Mouse (Mus musculus): ENCODE results near the gene Mapkapk3. TPM values are rescaled to one million over a fixed set of nuclear protein-coding genes. Genes with fewer than 3 reads are reported as not detected.

Gene Mapkapk3
- polyA plus RNA-seq, 1 experiment = 5.1 TPM

DNA sequence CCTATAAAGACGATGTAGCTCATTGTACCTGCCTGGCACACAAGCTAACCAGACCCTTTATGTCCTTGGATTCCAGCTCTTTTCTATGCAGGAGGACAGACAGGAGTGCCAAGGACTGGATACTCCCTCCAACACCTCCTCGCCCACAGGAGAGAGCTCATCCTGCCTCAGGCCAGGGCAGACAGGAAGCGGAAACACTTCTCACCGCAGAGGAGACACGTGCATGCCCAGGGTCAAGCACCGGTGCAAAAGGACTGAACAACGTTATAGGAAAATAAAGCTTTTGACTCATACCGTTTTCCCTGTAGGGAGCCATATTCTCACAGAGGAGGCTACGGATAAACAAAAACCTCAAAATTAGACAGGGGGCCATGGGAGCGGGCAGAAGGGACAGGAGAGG is 16.5 kb downstream of the Mapkapk3 start:
- no peak for TF ChIP-seq CTCF (IDR thresholded peaks at IDR 0.05; ENCODE audit: extremely low read depth, insufficient read depth, low read length)
- no peak for TF ChIP-seq POLR2A (IDR thresholded peaks at IDR 0.05; ENCODE audit: extremely low read depth, insufficient read depth, low read length)
- Histone ChIP-seq H3K27ac (ENCODE audit: insufficient read depth, low read length) (no peak overlapping the region), H3K4me1 (ENCODE audit: control insufficient read depth, insufficient read depth, low read length) (no peaks in the 10 kb centered on the region), H3K4me3 (ENCODE audit: insufficient read depth, low read length) (no peak overlapping the region)

DNA sequence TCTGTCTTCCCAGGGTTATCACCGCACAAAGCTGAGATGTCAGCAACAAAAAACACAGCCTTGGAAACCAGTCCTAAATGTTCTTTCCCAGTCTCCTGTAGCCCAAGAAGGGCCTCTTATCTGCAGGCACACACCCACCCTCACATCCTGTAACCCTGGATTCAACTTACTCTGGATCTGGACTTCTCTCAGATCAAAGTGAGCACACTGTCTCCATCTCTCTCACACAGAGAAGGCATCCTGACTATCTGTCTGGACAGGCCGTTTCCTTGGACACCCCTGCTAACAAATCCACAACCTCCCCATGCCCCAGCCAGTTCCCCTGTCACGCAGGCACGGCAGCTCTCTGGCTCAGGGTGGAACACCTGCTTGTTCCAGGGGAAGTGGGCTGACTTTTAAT is 17.4 kb downstream of the Mapkapk3 start:
- no peaks in the 10 kb centered on the region for H3K4me1 ChIP-seq (ENCODE audit: control insufficient read depth, insufficient read depth, low read length)
- H3K4me3 ChIP-seq (ENCODE audit: insufficient read depth, low read length) = no peak overlapping the region
- no peak for TF ChIP-seq POLR2A (IDR thresholded peaks at IDR 0.05; ENCODE audit: extremely low read depth, insufficient read depth, low read length)
- TF ChIP-seq CTCF (IDR thresholded peaks at IDR 0.05; ENCODE audit: extremely low read depth, insufficient read depth, low read length) = no peak
- no peak overlapping the region for H3K27ac ChIP-seq (ENCODE audit: insufficient read depth, low read length)

DNA sequence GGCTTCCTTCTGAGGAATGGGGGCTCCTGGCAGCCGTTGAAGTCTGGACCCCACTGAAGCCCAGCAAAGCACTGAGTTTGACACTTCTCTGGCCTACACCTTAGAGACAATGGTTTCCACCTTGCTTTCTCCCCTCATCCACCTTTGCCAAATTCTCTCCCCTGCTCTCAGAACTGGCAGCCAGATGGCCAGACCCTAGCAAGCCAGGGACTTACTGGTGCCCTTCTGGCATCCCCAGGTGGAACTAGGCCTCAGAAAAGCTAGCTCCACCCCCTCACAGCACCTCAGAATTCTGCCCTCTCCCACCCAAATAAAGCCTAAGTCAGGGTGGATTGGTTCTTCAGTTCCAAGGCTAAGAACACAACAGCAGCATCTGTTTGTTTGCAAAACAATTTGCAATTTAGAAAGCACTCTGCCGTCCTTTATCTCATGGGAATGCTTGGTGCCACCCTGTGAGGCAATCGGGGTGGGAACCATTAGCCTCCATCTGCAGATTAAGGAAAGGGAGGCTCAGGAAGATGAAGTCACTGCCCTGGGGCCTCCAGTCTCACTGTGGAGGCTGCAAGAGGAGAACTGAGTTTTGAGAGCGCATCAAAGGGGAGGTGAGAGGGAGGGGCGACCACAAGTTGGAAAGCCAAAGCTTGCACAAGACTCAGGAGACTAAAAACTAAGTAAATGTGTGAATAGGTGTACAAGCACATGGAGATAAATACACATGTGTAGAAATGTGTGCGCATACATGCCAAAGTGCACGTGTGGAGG is 18.3 kb downstream of the Mapkapk3 start:
- Histone ChIP-seq H3K27ac (ENCODE audit: insufficient read depth, low read length) (no peak overlapping the region), H3K4me1 (ENCODE audit: control insufficient read depth, insufficient read depth, low read length) (no peaks in the 10 kb centered on the region), H3K4me3 (ENCODE audit: insufficient read depth, low read length) (no peak overlapping the region)
- TF ChIP-seq CTCF (IDR thresholded peaks at IDR 0.05; ENCODE audit: extremely low read depth, insufficient read depth, low read length) (no peak), POLR2A (IDR thresholded peaks at IDR 0.05; ENCODE audit: extremely low read depth, insufficient read depth, low read length) (no peak)

DNA sequence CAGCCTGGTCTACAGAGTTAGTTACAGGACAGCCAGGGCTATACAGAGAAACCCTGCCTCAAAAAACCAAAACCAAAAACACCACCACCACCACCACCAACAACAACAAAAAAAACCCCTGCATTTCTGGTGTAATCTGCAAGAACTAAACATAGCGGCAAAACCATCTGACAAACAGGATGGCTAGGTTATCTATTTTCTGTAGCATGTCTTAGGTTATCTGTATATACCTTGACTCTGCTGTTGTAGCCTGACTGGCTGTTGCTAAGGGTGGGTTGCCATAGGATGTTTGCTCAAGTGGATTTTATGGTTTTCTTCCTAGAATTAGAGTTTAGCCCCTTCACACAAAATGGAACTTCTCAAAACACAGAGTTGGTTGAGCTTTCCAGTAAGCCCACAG is 19.9 kb downstream of the Mapkapk3 start:
- Histone ChIP-seq H3K27ac (ENCODE audit: insufficient read depth, low read length) (no peak overlapping the region), H3K4me1 (ENCODE audit: control insufficient read depth, insufficient read depth, low read length) (no peaks in the 10 kb centered on the region), H3K4me3 (ENCODE audit: insufficient read depth, low read length) (no peak overlapping the region)
- no peak for TF ChIP-seq POLR2A (IDR thresholded peaks at IDR 0.05; ENCODE audit: extremely low read depth, insufficient read depth, low read length)
- TF ChIP-seq CTCF (IDR thresholded peaks at IDR 0.05; ENCODE audit: extremely low read depth, insufficient read depth, low read length) = no peak

DNA sequence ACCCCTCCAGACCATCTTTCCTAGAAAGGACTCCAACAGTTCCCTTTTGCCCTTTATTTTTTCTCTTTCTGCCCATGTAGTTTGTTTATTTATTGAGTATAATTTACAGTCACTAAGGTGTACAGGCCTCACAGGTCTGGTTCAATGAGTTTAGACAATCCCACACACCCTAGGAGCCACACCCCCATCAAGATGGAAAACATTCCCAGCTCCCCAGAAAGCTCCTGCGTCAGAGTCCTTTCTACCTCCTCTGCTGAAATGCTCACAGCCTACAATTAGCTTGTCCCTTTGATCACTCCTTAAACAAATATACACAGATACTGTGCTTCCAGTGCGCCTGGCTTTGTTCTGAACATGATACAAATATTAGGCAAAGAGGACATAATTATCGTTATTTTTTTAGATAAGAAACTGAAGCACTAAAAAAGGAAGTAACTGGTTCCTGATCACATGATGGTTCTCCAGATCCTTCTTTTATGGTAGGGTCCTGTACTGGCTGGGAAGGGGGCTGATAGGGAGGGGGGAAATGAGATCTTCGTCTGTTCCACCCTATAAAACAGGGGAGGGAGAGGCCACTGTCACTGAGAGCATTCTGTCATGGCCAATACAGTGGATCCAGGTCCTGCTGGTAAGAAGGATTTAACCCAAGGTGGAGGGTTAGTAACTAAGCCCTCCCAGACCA is 21.8 kb downstream of the Mapkapk3 start:
- no peak overlapping the region for H3K27ac ChIP-seq (ENCODE audit: insufficient read depth, low read length)
- H3K4me1 ChIP-seq (ENCODE audit: control insufficient read depth, insufficient read depth, low read length) = peaks cover under 1% of the 10 kb centered on the region
- H3K4me3 ChIP-seq (ENCODE audit: insufficient read depth, low read length) = no peak overlapping the region
- TF ChIP-seq CTCF (IDR thresholded peaks at IDR 0.05; ENCODE audit: extremely low read depth, insufficient read depth, low read length) (no peak), POLR2A (IDR thresholded peaks at IDR 0.05; ENCODE audit: extremely low read depth, insufficient read depth, low read length) (no peak)

DNA sequence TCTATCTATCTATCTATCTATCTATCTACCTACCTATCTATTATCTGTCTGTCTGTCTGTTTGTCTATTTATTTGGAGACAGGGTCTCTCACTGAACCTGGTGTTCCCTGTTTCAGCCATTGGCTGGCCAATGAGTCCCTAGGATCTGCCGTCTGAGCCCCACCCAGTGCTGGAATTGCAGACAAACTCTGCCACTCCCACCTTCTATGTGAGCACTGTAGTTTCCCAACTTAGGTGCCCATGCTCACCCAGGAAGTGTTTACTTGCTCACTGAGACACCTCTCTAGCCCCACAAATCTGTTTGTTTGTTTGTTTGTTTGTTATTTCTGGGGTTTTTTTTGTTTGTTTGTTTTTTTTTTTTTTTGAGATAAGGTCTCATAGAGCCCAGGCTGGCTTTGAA is 22.6 kb downstream of the Mapkapk3 start:
- no peak overlapping the region for H3K4me3 ChIP-seq (ENCODE audit: insufficient read depth, low read length)
- TF ChIP-seq POLR2A (IDR thresholded peaks at IDR 0.05; ENCODE audit: extremely low read depth, insufficient read depth, low read length) = no peak
- H3K4me1 ChIP-seq (ENCODE audit: control insufficient read depth, insufficient read depth, low read length) = peaks cover 5% of the 10 kb centered on the region
- H3K27ac ChIP-seq (ENCODE audit: insufficient read depth, low read length) = no peak overlapping the region

DNA sequence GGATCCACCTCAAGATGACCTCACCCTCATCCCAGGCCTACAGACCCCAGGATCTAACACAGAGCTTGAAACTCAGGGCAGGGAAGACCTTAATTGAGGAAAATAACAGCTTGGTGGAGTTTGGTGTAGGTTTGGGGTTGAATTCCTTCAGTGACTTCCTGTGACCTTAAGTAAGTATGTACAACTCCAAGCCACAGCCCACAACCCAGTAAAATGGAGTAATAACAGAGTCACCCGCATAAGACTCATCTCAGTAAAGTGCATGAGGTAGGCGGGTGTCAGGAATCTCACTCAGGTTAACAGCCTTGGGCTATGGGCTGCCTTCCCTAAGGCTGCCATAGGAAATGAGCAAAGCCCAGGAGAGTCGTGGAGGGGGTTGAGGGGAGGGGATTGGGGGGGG is 24.9 kb downstream of the Mapkapk3 start:
- Histone ChIP-seq H3K4me3 (ENCODE audit: insufficient read depth, low read length) (no peak overlapping the region), H3K4me1 (ENCODE audit: control insufficient read depth, insufficient read depth, low read length) (peaks cover 17% of the 10 kb centered on the region), H3K27ac (ENCODE audit: insufficient read depth, low read length) (no peak overlapping the region)
- TF ChIP-seq CTCF (IDR thresholded peaks at IDR 0.05; ENCODE audit: extremely low read depth, insufficient read depth, low read length) (no peak), POLR2A (IDR thresholded peaks at IDR 0.05; ENCODE audit: extremely low read depth, insufficient read depth, low read length) (no peak)

DNA sequence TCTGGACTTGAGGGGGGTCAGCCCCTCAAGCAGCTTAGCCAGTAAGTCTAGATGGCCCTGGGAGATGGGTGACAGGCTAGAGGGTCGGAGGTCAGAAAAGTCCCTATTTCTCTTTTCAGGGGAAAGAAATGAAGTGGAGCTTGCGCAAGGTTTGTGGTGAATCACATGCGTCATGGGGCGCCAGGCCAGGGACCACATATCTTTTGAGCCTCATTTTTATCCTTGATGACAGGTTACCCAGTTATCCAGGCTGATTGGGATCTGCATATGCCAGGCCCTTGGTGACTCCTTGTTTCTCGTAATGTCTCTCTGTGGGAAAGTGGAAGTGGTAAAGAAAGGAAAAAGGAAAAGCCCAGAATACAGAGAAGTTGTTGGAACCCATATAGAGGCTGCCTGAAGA is 25.8 kb downstream of the Mapkapk3 start:
- TF ChIP-seq CTCF (IDR thresholded peaks at IDR 0.05; ENCODE audit: extremely low read depth, insufficient read depth, low read length) = no peak
- no peak for TF ChIP-seq POLR2A (IDR thresholded peaks at IDR 0.05; ENCODE audit: extremely low read depth, insufficient read depth, low read length)
- Histone ChIP-seq H3K4me3 (ENCODE audit: insufficient read depth, low read length) (no peak overlapping the region), H3K4me1 (ENCODE audit: control insufficient read depth, insufficient read depth, low read length) (peaks cover 20% of the 10 kb centered on the region), H3K27ac (ENCODE audit: insufficient read depth, low read length) (no peak overlapping the region)

DNA sequence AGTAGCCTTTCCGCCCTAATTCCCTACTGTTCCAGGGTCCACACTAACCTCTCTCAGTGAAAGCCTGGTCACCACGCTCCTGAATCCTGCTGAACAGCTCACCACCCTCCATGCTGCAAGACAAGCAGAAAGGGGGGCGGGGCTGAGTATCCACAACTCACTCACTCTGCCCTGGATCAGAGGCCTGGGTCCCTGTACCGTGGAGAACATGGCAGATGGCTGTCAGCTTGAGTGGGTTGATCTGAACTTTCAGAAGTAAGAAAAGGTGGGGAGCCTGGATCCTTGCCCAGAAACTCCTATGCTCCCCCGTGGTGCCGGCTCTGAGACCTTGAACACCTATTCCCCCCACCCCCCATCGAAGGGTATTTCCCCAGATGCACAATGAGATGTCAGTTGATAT is 27.3 kb downstream of the Mapkapk3 start:
- no peak overlapping the region for H3K27ac ChIP-seq (ENCODE audit: insufficient read depth, low read length)
- peaks cover 23% of the 10 kb centered on the region for H3K4me1 ChIP-seq (ENCODE audit: control insufficient read depth, insufficient read depth, low read length)
- no peak overlapping the region for H3K4me3 ChIP-seq (ENCODE audit: insufficient read depth, low read length)
- no peak for TF ChIP-seq POLR2A (IDR thresholded peaks at IDR 0.05; ENCODE audit: extremely low read depth, insufficient read depth, low read length)
- TF ChIP-seq CTCF (IDR thresholded peaks at IDR 0.05; ENCODE audit: extremely low read depth, insufficient read depth, low read length) = no peak

DNA sequence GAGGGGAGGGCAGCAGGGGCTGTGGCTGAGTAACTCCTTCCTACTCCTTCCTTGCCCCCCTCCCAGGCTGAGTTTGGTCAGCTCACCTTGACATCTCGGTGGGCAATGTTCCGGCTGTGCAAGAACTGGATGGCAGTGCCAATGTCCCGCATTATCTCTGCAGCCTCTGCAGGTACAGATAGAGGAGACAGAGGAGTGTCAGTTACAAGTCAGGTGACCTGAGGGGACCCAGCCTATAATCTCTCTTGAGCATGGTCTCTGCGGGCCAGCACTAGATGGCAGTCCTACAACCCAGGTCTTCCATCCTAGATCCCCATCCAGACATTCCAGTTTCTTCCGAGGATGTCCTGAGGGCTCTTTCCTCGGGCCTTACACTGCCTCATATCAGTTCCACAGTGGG is 27.9 kb downstream of the Mapkapk3 start:
- Histone ChIP-seq H3K27ac (ENCODE audit: insufficient read depth, low read length) (no peak overlapping the region), H3K4me3 (ENCODE audit: insufficient read depth, low read length) (no peak overlapping the region), H3K4me1 (ENCODE audit: control insufficient read depth, insufficient read depth, low read length) (peaks cover 26% of the 10 kb centered on the region)
- no peak for TF ChIP-seq CTCF (IDR thresholded peaks at IDR 0.05; ENCODE audit: extremely low read depth, insufficient read depth, low read length)
- no peak for TF ChIP-seq POLR2A (IDR thresholded peaks at IDR 0.05; ENCODE audit: extremely low read depth, insufficient read depth, low read length)

All from cortical plate, adult 2 months (tissue).